Mouse (Mus musculus): ENCODE results near the gene Baiap2.

GRCm38 (mm10) chr11:119919432-119919831, 23.1 kb upstream of the Baiap2 start:
- TF ChIP-seq CTCF (conservative IDR thresholded peaks at IDR 0.05; ENCODE audit: low read length) = no peak
- TF ChIP-seq POU5F1 (IDR thresholded peaks at IDR 0.05; ENCODE audit: borderline replicate concordance, low read length) = no peak
- TF ChIP-seq NANOG (IDR thresholded peaks at IDR 0.05; ENCODE audit: borderline replicate concordance, low read length) = no peak

All from E14TG2a.4 (cell line).